8 mouse cellular contexts compared by ENCODE assay signal in the genomic region with DNA sequence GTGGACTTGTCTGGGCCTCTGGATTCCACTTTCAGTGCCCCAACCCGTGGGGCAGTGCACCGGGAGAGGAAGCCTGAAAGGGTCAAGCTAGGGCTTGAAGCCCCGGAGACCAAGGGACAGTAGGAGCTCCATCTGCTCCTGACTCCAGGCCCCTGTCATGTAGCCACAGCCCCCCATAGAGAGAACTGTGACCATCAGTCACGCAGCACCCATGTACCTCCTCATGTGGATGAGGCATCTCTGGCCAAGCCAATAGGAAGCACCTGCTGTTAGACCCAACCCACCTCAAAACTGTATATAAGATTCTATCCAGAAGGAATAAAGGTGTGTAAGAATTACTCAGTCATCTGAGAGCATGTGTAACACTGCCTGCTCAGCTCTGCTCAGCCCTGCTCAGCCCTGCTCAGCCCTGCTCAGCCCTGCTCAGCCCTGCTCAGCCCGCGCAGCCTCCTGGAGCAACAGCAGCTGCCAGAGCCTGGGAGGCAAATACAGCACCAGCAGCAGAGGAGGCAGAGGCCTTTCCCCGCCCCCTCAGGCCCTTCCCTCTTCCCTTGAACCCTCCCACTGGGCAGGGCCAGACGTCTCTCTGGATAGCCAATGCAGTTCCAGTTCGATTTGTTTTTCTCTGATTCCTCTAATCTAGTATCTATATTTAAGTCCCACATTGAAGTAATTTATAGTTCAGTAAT.
DNase-seq lines count a peak whose midpoint lies in the region; ATAC-seq and TF ChIP-seq lines count a peak whose summit lies in the region.

No protein-coding gene starts in this region.

- no peaks in the 10 kb centered on the region for H3K36me3 ChIP-seq in kidney, embryonic 14.5 days (ENCODE audit: control insufficient read depth, insufficient read depth, low read length)
- no peaks in the 10 kb centered on the region for H3K36me3 ChIP-seq in lung, postnatal 0 days (ENCODE audit: insufficient read depth, low read length)

- no peak overlapping the region for H3K4me3 ChIP-seq in kidney, embryonic 14.5 days (ENCODE audit: low read length)
- no peak overlapping the region for H3K4me3 ChIP-seq in lung, postnatal 0 days (ENCODE audit: low read depth, low read length)

- TF ChIP-seq CTCF in lung, postnatal 0 days (IDR thresholded peaks at IDR 0.05): no peak

- no peaks in the 10 kb centered on the region for H3K9me3 ChIP-seq in kidney, embryonic 14.5 days (ENCODE audit: control insufficient read depth, low read length)
- no peaks in the 10 kb centered on the region for H3K9me3 ChIP-seq in lung, postnatal 0 days (ENCODE audit: low read length)

- H3K4me2 ChIP-seq in kidney, embryonic 14.5 days (replicated peaks; ENCODE audit: low read depth, low read length): no peak overlapping the region
- no peak overlapping the region for H3K4me2 ChIP-seq in lung, postnatal 0 days (replicated peaks; ENCODE audit: low read depth, low read length)

- 34% methylated on average over 9 of the region's 9 CpGs for WGBS in kidney, embryonic 14.5 days
- WGBS in lung, postnatal 0 days: 35% methylated on average over 9 of the region's 9 CpGs

- intact Hi-C loops in gastrocnemius, postnatal 14 days (cut with DNase I; ENCODE audit: low total_unique reads): no loop called here

- H3K27ac ChIP-seq in kidney, embryonic 14.5 days (ENCODE audit: low read depth, low read length): no peak overlapping the region
- H3K27ac ChIP-seq in lung, postnatal 0 days (ENCODE audit: low read length): no peak overlapping the region

- DNase-seq in frontal cortex, postnatal 10 days (ENCODE audit: low spot score in 2 of 2): no peak
- DNase-seq in adrenal gland, postnatal 25 days: peak; percentile 31
- peak; percentile 20 for DNase-seq in gastrocnemius, postnatal 14 days
- peak; percentile 60 for DNase-seq in lung, postnatal 0 days (ENCODE audit: low spot score)
- peak; percentile 13 for DNase-seq in right cerebral cortex, postnatal 14 days
- DNase-seq in cerebellum, adult 18-20 months: no peak

- no peaks in the 10 kb centered on the region for H3K27me3 ChIP-seq in kidney, embryonic 14.5 days (ENCODE audit: control insufficient read depth, insufficient read depth, low read length)
- H3K27me3 ChIP-seq in lung, postnatal 0 days (replicated peaks; ENCODE audit: insufficient read depth, low read length): no peaks in the 10 kb centered on the region

- no peak for TF ChIP-seq EP300 in lung, postnatal 0 days (IDR thresholded peaks at IDR 0.05)

- H3K9ac ChIP-seq in kidney, embryonic 14.5 days (ENCODE audit: low read depth, low read length): no peak overlapping the region
- no peak overlapping the region for H3K9ac ChIP-seq in lung, postnatal 0 days (replicated peaks; ENCODE audit: low read depth)

- ATAC-seq in frontal cortex, adult (ENCODE audit: low TSS enrichment): peak; percentile 95
- peak; percentile 96 for ATAC-seq in kidney, embryonic 14.5 days (ENCODE audit: low FRiP score, low TSS enrichment)
- ATAC-seq in lung, postnatal 0 days: peak; percentile 57

- H3K4me1 ChIP-seq in kidney, embryonic 14.5 days (ENCODE audit: control insufficient read depth, insufficient read depth, low read length): 0 out of 2 replicates have a peak, but pooled peaks cover 3% of the 10 kb centered on the region
- H3K4me1 ChIP-seq in lung, postnatal 0 days (ENCODE audit: insufficient read depth, low read depth, low read length): no peaks in the 10 kb centered on the region

Comparison
In these comparisons a context has a peak if more than half of its experiments do, and no peak if none do; other contexts are left out.
1. DNase-seq: peak in adrenal gland, postnatal 25 days (single experiment), gastrocnemius, postnatal 14 days (single experiment), lung, postnatal 0 days (single experiment) and right cerebral cortex, postnatal 14 days (single experiment); none in frontal cortex, postnatal 10 days (0 of 2) and cerebellum, adult 18-20 months (0 of 2).
2. Peak in every context shown above with its lines, with median percentiles within 50 percentile points of each other: ATAC-seq.